Comparison of ENCODE assay signal across 25 mouse cellular contexts in genomic region chr17:33815399-33815798, GRCm38 (mm10). TPM values are rescaled to one million over a fixed set of nuclear protein-coding genes. Genes with fewer than 3 reads are reported as not detected.
DNase-seq lines count a peak whose midpoint lies in the region; TF ChIP-seq lines count a peak whose summit lies in the region.
"Had no signal": no experiment of that assay in that cellular context is flagged by ENCODE, and none has a peak within 500 bp of the region (broad histone marks: within the 10 kb centered on the region; RNA-seq: fewer than 3 reads in every experiment).

No protein-coding gene starts in this region.

- peaks cover 8% of the 10 kb centered on the region; the same call in 1 of the 2 replicates for H3K4me1 ChIP-seq in kidney, adult 2 months (ENCODE audit: control insufficient read depth, insufficient read depth, low read length)

- no peak for DNase-seq in gastrocnemius, adult 2 months
- no peak for DNase-seq in gastrocnemius, postnatal 4 days (ENCODE audit: low spot score in 2 of 2)
- no peak for DNase-seq in kidney, adult 2 months
- DNase-seq in kidney, postnatal 25 days: no peak
- DNase-seq in 3T3-L1 (ENCODE audit: low read depth, low spot score) (peak; percentile 23), NIH3T3 (ENCODE audit: low read depth) (peak; percentile 57)
- no peak for DNase-seq in Muller cell, postnatal 12 days (ENCODE audit: inconsistent ontology term)
- DNase-seq in thymus, postnatal 10 days (ENCODE audit: low spot score in 2 of 2): no peak
- DNase-seq: adrenal gland, adult 8-10 months; adrenal gland, postnatal 14 days; adrenal gland, postnatal 36 days; B cell, adult 2 months; cerebellum, adult 11 months; cerebellum, adult 18-20 months; cerebellum, adult 8-10 months; cerebellum, adult 9-11 months; cerebellum, postnatal 25 days; forebrain, postnatal 0 days had no signal

- TF ChIP-seq POLR2A in kidney, adult 2 months (IDR thresholded peaks at IDR 0.05; ENCODE audit: low read depth, low read length): no peak

- TF ChIP-seq CTCF in gastrocnemius, adult 2 months (IDR thresholded peaks at IDR 0.05): no peak
- no peak for TF ChIP-seq CTCF in kidney, adult 2 months (conservative IDR thresholded peaks at IDR 0.05; ENCODE audit: insufficient read depth, insufficient read length, low read depth, low read length)

- 90% methylated on average over 6 of the region's 6 CpGs for WGBS in kidney, adult 2 months

- H3K36me3 ChIP-seq in kidney, adult 2 months (ENCODE audit: control insufficient read depth, insufficient read depth, low read length): no peaks in the 10 kb centered on the region

- H3K27ac ChIP-seq in gastrocnemius, adult 2 months: peak overlapping the region; percentile 97
- H3K27ac ChIP-seq in kidney, adult 2 months (ENCODE audit: insufficient read depth, low read depth, low read length): 0 out of 2 replicates have a peak overlapping the region, but pooled peaks have one; percentile 24
- H3K27ac ChIP-seq: embryonic facial prominence, embryonic 10.5 days; embryonic facial prominence, embryonic 12.5 days; forebrain, embryonic 13.5 days; forebrain, embryonic 15.5 days had no signal

- intact Hi-C loops in gastrocnemius, adult 2 months (cut with DNase I): no loop called here

- H3K27me3 ChIP-seq in kidney, adult 2 months (replicated peaks; ENCODE audit: control insufficient read depth, insufficient read depth, low read length): no peaks in the 10 kb centered on the region
- H3K27me3 ChIP-seq: CH12.LX; forebrain, embryonic 15.5 days; Patski had no signal

- H3K4me3 ChIP-seq in gastrocnemius, adult 2 months: peak overlapping the region; percentile 76
- H3K4me3 ChIP-seq in kidney, adult 2 months (ENCODE audit: insufficient read depth, low read depth, low read length): no peak overlapping the region
- H3K4me3 ChIP-seq: embryonic facial prominence, embryonic 10.5 days; embryonic facial prominence, embryonic 12.5 days; forebrain, embryonic 13.5 days; forebrain, embryonic 15.5 days had no signal

RNA-seq across cellular contexts. Expression of gene Kank3, which starts 5.1 kb away (rescaled TPM):
- 10 to 100 TPM; 15.7 to 24.5 TPM for total RNA-seq in gastrocnemius, adult 2 months (2021)
- 10 to 100 TPM; 31.6 to 33.4 TPM for total RNA-seq in gastrocnemius, postnatal 4 days (2021)
- polyA plus RNA-seq in kidney, adult 2 months (2012; rRNA removed): 83.0 and 89.3 TPM in 2 replicates

RNA-seq across cellular contexts. Expression of gene Rps28, which starts 9.0 kb away (rescaled TPM):
- 100 to 1,000 TPM; 541 to 640 TPM for total RNA-seq in gastrocnemius, adult 2 months (2021)
- total RNA-seq in gastrocnemius, postnatal 4 days (2021): 1,000 to 10,000 TPM; 1,603 to 1,661 TPM
- polyA plus RNA-seq in kidney, adult 2 months (2012; rRNA removed): 620 and 1,023 TPM in 2 replicates

RNA-seq across cellular contexts. Expression of gene Ndufa7, which starts 9.0 kb away (rescaled TPM):
- 100 to 1,000 TPM; 351 to 407 TPM for total RNA-seq in gastrocnemius, adult 2 months (2021)
- total RNA-seq in gastrocnemius, postnatal 4 days (2021): 100 to 1,000 TPM; 292 to 312 TPM
- 672 and 745 TPM in 2 replicates for polyA plus RNA-seq in kidney, adult 2 months (2012; rRNA removed)

RNA-seq across cellular contexts. Expression of gene Cd320, which starts 27.5 kb away (rescaled TPM):
- total RNA-seq in gastrocnemius, adult 2 months (2021): 10 to 100 TPM; 13.8 to 16.1 TPM
- total RNA-seq in gastrocnemius, postnatal 4 days (2021): 10 to 100 TPM; 14.1 to 16.5 TPM
- 71.3 and 87.8 TPM in 2 replicates for polyA plus RNA-seq in kidney, adult 2 months (2012; rRNA removed)

RNA-seq across cellular contexts. Expression of gene Angptl4, which starts 33.8 kb away (rescaled TPM):
- 1 to 10 TPM; 1.4 to 5.9 TPM for total RNA-seq in gastrocnemius, adult 2 months (2021)
- total RNA-seq in gastrocnemius, postnatal 4 days (2021): 10 to 100 TPM; 22.5 to 43.8 TPM
- polyA plus RNA-seq in kidney, adult 2 months (2012; rRNA removed): 19.2 and 21.0 TPM in 2 replicates
- polyA plus RNA-seq: G1E had no signal

Comparison
In these comparisons a context has a peak if more than half of its experiments do, and no peak if none do; other contexts are left out.
1. DNase-seq: peak in 3T3-L1 (single experiment) and NIH3T3 (single experiment); none in gastrocnemius, adult 2 months (single experiment), gastrocnemius, postnatal 4 days (0 of 2), kidney, adult 2 months (single experiment), kidney, postnatal 25 days (0 of 2), Muller cell, postnatal 12 days (single experiment) and thymus, postnatal 10 days (0 of 2).